Mouse (Mus musculus): ENCODE data around the gene Fli1.

- TF ChIP-seq POLR2A (IDR thresholded peaks at IDR 0.05; ENCODE audit: extremely low read depth, insufficient read depth, low read length): no peak
- no peak for TF ChIP-seq CTCF (IDR thresholded peaks at IDR 0.05; ENCODE audit: low read depth, low read length)
Measured at GRCm38 (mm10) chr9:32559859-32560258, 17.2 kb upstream of the Fli1 start.
